Mouse (Mus musculus): ENCODE measurements around the gene Ciao2a.

- TF ChIP-seq POLR2A (IDR thresholded peaks at IDR 0.05; ENCODE audit: control insufficient read depth, low read depth, low read length) (no peak), CTCF (IDR thresholded peaks at IDR 0.05; ENCODE audit: control insufficient read depth, insufficient read depth, insufficient replicate concordance, low read depth, low read length) (peak; percentile 56; the same call in 1 of the 2 replicates)
These were observed 38.0 kb upstream of the Ciao2a start for GRCm38 (mm10) chr9:66088411-66088810.

Data from testis, adult 2 months (tissue).